Mouse (Mus musculus) urinary bladder, postnatal 25 days (tissue): ENCODE data around the gene Tpp2.
"Not testable (repeated sequence)": the region's sequence is repeated elsewhere in the genome, so short reads cannot be mapped to it uniquely, and the experiment has no call there.

Source experiments
- DNase-seq: peaks from one replicate; pipeline ENCODE4 v3.0.0; 2022; ENCODE audit warnings: low spot score

Tpp2 gene

DNA sequence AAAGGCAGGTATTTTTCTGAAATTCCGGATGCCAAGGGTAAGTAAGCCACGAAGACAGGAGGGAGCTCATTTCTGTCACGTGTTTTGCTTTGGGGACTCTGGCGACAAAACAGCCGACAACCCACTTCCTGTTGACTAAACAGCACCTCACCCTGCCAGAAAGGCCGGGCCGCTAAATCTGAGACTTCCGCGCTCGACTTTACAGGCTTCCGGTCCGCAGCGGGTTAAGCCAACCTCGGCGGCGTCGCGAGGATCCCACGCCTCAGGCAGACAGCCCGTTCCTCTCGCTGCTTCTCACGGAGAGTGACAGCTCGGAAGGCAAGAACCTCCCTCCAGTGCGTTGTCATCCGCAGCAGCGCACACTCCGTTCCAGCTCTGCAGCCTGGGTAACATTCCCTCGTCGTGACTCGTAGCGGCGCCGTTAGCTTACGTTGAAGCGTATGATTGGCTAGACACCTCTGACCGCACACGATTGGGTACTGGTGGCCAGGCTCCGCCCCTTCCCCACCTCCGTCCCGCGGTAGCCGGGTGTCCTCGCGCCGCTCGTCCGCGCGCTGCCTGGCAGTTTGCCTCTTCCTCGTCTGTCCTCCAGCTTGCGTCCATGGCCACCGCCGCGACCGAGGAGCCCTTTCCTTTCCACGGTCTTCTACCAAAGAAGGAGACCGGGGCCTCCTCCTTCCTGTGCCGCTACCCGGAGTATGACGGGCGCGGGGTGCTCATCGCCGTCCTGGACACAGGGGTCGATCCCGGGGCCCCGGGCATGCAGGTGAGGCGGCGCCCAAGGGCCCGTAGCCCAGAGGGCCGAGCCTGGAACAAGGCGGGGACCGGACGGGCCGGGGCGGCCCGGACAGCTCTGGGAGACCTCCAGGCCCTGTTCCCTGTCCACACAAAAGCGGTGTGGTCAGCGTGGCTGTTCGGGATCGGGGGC, at the start of gene Tpp2:
Gene Tpp2, plus strand, starts transcription at position 160 of the 928 bp plus-strand sequence.
- DNase-seq, result peak; percentile 93

DNA sequence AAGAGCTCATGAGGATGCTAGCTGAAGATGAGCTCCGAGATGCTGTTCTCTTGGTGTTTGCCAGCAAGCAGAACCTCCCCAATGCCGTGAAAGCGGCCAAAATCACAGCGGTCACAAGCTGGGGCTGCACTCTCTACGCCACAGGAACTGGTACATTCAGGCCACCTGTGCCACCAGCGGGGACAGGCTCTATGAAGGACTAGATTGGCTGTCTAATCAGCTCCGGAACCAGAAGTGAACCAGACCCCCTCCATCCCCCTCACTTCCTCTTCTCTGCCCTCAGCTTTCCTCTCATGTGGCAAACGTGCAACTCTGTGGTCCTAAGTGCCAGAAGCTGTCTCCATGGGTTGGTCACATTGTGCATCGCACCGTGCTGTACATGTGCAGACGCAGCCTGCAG, 45.1 kb upstream of the Tpp2 start:
- DNase-seq, result not testable (repeated sequence)

DNA sequence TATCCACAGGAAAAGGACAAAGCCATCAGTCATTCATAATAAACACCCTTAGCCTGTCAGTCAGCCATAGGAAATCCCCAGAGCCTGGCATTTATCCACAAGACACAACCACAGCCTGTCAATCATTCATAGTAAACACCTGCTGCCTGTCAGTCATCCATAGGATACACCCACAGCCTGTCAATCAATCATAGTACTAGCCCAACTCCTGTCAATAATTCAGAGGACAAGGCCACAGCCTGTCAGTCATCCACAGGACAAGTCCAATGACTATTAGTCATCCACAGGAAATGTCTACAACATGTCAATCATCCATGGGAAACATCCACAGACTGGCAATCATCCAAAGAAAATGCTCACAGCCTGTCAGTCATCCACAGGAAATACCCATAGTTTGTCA, 37.7 kb upstream of the Tpp2 start:
- DNase-seq, result no peak

DNA sequence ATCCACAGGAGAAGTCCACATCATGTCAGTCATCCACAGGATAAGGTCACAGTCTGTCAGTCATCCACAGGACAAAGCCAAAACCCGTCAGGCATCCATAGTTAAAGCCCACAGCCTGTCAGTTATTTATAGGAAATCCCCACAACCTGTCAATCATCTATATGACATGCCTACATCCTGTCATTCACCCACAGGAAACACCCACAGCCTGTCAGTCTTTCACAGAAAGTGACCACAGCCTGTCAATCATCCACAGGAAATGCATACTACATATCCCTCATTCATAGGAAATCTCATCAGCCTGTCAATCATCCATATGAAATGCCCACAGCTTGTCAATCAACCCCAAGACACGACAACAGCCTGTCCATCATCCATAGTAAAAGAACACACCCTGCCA, 36.3 kb upstream of the Tpp2 start:
- DNase-seq, result no peak

DNA sequence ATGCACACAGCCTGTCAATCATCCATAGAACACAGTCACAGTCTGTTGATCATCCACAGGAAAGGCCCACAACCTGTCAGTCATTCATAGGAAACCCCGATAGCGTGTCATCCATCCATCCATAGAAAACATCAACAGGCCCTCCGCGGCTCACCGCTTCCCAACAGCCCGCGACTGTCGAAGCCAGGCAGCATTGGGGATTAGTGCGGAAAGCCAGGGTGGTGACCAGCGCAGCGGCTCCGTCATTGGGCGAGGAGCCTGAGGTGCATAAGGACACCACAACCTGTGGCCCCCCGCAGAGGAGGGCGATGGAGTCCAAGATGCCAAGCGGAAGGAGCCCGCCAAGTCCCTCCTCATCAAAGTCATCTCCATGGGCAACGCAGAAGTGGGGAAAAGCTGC, 35.5 kb upstream of the Tpp2 start:
- DNase-seq, result no peak

DNA sequence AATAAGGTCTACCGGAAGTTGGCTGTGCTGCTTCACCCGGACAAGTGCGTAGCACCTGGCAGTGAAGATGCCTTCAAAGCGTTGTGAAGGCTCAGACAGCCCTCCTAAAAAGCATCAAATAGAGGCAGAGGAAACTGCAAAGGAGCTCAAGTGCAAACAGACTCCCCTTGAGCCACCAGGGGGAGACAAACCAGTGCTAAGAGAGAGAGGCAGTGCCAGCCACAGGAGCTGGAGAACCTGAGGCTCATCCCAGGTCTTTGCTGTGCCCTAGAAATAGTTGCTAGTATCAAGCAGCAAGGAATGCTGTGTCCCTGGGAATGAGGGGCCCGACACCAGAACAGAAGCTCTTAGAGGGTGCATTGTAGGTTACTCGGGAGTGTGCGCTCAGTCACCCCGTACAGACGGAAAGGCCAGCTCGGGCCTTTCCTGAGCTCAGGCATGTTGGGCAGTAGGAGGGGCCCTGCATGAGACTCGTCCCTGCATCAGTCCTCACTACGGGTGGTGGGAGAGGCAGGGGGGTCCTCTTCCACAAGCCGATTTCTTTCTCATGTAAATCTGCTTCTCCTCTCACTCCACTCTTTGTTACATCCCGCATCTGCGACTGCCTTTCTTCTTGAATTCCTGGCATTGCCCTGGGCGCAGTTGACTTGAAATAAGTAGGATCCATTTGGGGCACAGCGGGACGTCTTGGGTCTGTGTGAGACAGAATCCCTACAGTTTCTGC, 34.3 kb upstream of the Tpp2 start:
- DNase-seq, result peak; percentile 69

DNA sequence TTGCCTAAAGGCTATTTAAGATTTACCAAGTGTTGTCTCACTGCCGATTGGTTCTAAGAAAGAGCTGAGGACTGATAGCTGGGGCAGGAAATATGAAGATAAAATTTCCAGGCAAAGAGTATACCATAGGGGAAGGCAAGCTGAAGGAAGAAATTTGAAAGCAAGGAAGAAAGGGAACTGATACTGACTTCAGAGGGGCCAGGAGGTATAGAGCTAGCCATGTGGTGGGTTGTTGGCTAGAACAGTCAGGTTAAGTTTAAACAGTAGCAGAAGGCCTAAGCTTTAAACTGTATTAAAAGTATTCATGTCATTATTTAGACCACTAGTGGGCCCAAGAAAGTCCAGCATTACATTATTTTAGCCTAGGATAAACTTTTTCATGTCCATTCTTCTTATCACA, 31.0 kb upstream of the Tpp2 start:
- DNase-seq, result no peak

DNA sequence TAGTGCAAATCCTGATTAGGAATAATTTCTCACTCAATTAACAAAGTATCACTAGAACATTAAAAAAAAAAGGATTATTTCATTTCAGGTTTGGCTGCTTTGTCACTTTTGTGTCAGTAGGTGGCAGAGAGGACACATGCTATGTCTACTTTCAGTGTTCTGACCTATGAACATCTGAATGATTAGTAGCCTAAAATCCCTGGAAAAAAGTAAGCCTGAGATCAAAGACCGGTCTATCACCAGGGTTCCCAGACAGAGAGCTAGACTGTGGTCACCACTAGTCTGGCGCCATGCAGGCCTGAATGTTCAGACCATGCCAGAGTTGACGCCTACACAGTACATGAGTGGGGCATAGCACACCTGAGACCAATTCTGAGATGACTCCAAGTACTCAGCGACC, 30.6 kb upstream of the Tpp2 start:
- no peak for DNase-seq

DNA sequence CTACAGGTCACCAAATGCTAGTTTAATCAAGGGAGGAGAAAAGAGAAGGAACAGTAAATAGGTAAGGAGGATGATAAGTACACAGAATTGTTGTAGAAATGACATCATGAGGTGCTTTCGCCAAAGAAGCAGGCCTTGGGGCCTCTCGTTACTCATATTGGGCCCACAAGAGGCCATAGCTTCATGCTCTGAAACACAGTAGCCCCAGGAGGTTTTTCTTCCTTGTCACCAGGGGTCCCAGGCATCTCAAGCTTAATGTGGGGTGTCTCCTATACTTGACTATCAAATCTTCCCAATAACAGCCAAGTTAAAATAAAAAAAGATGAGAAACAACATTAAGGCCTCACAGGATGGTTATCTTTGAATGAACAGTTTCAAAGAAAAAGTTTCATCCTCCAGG, 18.0 kb upstream of the Tpp2 start:
- no peak for DNase-seq

DNA sequence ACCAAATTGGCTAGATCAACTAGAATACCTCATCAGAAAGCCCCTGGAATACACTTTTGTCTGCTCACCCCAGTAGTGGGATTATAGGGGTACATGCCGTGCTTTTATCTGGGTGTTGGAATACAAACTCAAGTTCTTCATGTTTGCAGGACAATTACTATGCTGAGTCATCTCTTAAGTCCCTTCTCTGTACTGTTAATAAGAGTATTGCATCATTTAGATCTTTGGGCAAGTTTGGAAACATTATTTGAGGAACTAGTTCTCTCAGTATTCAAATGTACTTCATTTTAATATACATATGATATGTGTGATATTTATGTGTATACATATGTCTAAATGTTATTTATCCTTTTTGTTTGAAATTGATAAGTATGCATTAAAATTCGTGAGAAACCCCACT, 16.6 kb upstream of the Tpp2 start:
- no peak for DNase-seq

DNA sequence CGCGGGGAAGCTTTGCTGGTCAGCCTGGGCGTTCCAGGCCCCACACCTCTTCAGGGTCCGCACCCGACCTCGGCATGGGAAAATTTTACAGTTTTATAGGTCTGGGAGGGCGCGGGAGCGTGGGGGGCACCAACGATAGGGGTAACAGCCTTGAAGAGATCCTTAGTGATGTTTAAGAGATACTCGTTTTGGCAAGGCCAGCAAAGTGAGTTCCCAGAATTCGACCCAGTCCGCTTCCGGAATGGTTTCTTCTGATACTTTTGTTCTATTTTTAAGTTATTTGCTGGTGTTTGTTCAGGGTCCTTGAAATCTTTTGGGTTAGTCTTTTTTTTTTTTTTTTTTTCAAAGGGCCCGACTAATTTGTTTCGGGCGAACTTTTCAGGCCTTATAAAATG, 966 bp downstream of the Tpp2 start:
- no peak for DNase-seq

DNA sequence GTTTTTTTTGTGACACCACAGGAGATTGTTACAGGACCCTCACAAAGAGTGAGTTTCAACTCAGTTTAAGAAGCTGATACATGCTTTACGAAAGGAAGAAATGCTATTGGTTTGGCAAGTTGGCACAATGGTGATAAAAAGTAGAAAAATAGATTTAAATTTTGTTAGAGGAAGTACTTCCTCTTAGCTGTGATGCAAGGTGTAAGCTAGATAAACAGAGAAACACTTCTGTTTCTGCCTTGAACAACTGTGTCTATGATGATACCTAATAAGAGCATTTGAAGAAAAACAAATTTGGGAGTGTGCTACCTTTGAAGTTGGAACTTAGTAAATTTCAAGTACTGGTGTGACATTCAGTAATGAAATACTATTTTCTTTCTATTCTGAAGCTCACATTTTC, 5.9 kb downstream of the Tpp2 start:
- DNase-seq, result no peak

DNA sequence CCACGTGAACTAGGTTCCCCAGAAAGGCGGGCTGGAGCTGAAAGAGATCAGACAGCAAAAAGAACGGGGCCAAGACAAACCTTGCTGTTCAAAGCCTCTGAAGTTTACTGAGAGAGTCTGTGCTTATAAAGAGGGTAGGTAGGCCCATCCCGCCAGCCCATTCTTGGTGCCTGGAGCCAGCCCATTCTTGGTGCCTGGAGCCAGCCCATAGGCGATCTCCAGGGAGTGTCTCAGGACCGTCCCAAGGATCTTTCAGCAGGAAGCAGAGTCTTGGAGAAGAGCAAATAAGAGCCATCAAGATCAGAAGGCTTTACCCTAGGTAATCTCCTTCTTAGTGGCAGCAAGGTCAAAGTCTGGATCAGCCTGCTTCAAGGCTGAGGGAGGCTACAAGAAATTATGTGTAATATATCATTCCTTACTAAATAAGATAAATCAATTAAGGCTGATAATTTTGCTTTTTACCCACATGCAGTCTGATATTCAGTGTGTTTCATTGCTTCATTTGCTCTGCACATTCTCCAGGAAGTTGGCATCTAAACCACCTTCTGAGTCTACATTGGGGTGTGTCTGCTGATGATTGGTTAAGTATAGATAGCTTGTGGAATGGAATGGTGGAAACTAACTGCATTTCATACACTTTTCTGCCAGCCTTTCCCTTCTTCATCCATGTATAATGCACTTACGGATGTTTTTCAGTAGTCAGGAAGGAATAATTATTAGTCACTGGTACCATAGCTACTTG, 8.2 kb downstream of the Tpp2 start:
- no peak for DNase-seq

DNA sequence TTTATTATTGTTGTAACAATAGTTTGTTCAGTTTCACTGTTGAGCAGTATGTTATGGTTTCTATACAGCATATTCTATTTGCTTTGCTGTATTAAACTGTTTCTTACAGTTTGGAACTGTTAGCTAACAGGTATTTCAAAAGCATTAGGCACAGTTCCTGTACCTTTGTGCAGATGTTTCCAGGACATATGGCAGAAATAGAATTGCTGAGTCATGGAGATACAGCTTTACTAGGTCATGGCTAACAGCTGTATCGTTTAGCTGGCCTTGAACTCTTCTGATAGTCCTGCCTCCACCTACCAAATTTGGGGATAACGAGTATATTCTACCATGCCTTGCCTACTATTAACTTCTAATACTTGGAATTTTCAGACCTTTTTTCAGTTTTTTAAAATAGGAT, 9.4 kb downstream of the Tpp2 start:
- DNase-seq, result no peak

DNA sequence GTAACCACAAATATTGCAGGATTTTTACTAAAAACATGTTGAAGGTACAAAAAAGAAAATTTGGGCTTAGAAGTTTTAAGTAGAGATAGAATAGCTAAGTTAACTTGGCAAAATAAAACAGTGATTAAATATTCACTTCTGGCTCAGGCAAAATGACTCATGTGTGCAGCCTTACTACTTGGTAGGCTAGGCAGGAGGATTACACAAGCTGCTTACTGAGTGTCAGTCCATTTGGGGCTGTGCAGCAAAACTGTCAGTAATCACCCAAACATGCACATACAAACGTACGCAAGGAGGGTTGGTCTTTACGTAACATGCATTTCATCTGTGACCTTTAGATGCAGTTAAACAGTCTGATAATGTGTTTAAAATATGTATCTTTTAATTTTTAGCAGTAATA, 20.2 kb downstream of the Tpp2 start:
- no peak for DNase-seq

DNA sequence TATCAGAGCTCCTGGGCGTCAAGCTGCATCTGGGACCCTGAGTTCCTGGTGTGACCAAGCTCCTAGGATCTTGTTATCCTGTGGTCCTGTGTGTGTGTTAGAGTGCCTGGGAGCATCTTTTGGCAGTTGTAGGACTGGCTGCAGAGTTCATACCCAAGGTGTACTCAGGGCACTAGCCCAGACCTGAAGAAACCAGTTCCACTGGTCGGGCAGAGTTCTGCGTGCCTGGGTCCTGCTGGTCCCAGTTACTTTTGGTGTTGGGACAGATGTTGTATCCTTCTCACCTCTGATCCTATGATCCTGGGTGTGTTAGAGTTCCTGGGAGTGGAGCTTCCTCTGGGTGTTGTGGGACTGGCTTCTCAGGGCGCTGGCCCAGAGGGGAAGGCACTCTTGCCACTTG, 30.9 kb downstream of the Tpp2 start:
- DNase-seq, result peak; percentile 47

DNA sequence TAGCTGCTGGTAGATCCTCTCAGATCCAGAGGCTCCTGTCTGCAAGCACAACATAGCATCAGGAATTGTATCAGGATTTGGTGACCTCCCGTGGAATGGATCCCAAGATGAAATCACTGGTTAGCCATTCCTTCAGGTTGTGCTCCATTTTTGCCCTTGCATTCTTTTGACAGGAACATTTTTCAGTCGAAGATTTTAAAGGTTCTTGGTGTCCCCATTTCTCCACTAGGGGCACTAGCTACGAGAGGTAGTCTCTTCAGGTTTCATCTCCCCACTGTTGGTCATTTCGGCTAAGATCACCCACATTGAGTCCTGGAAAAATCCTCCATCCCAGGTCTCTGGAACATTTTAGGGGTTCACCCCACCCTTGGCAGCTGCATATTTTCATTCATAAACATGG, 33.3 kb downstream of the Tpp2 start:
- DNase-seq, result no peak

DNA sequence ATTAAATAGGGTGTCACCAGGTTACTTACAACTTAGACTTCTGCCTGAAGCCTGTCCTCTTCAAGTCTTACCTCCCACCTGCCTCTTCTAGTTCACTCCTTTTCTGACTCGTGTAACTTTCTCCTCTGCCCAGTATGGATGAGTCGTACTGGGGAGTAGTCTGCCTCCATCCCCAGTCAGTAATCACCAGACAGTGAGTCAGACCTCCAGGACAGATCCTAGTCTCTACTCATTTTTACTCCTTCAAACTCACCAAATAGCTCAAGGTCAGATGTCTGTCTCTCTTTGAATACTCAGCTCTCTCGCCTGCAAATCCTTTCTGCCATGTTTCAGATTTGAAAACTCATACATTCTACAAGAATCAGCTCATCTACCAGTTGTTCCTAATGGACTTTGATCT, 35.9 kb downstream of the Tpp2 start:
- no peak for DNase-seq

DNA sequence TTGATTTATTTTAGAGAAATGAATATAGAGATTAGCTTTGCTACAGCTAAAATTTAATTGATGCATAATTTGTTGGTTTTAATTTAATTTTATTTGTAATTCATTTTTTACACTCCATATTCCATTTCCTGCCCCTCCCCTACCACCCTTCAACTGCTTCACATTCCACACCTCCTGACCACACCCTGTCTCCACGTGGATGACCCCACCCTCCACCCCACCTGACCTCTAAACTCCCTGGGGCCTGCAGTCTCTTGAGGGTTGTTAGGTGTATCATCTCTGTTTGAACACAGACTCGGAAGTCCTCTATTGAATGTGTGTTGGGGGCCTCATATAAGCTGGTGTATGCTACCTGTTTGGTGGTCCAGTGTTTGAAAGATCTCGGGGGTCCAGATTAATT, 37.6 kb downstream of the Tpp2 start:
- DNase-seq, result no peak

DNA sequence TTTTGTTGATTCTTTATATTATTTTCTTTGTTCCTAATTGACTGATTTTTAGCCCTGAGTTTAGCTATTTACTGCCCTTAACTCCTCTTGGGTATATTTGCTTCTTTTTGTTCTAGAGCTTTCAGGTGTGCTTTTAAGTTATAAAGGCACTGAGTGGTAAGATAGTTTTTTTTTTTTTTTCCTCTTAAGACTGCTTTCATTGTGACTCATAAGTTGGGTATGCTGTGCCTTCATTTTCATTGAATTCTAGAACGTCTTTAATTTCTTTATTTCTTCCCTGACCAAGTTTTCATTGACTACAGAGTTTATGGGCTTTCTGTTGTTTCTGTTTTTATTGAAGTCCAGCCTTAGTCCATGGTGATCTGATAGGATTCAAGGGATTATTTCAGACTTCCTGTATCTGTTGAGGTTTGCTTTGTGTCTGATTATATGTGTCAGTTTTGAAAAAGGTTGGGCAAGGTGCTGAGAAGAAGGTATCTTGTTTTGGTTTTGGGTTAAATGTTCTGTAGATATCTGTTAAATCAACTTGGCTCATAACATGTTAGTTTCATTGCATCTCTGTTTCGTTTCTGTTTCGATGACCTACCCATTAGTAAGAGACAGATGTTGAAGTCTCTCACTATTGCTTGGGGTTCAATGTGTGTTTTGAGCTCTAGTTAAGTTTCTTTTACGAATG, 63.6 kb downstream of the Tpp2 start:
- no peak for DNase-seq

DNA sequence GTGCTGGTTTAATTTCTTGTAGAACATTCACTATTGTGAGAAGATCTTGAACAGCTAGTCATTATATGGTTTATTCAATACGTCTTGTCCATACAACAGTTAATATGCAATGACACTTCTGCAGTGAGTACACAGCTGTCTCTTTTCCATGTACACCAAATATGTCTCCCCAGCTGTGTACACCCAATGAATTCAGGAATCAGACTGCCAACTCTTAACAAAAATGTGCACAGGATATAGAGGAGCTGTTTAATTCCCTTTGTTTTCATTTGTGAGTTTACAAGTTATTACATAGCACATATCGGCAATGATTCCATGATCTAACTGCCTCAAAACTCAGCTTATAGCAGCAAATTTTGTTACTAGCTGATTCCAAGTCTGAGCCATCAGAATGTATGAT, 71.1 kb downstream of the Tpp2 start:
- DNase-seq, result no peak

DNA sequence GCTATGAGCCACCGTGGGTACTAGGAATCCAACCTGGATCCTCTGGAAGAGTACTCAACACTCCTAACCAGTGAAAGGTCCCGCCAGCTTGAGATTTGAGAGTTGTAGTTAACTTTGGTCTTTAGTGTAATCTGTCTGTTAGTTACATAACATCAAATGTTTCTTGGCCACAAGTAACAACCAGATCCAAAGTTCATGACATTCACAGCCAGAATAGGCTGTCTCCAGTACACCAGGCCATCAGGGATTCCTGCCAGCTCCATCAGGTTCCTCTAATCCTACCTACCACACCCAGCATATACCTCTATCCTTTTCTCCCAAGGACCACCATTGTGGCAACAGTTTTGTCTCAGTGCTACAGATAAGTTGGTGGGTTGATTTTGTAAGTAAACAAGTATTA, 82.1 kb downstream of the Tpp2 start:
- DNase-seq, result no peak
